Mouse (Mus musculus): ENCODE measurements around the gene Cnr1. TPM values are rescaled to one million over a fixed set of nuclear protein-coding genes. Genes with fewer than 3 reads are reported as not detected.
A peak's percentile ranks its signal among the peaks of the same experiment; 100 is the strongest.

The Cnr1 gene
- total and polyA plus RNA-seq, 2 experiments from 2014 or later = 35.3 to 112 TPM

GRCm38 (mm10) chr4:33957398-33957797 lies 33.0 kb downstream of the Cnr1 start:
- Histone ChIP-seq H3K4me1 (ENCODE audit: insufficient read depth, low read length) (no peaks in the 10 kb centered on the region), H3K27me3 (ENCODE audit: insufficient read depth, low read length) (no peaks in the 10 kb centered on the region), H3K9me3 (ENCODE audit: low read length) (no peaks in the 10 kb centered on the region), H3K36me3 (ENCODE audit: insufficient read depth, low read length) (no peaks in the 10 kb centered on the region), H3K27ac (no peak overlapping the region), H3K4me2 (ENCODE audit: low read depth, low read length) (no peak overlapping the region), H3K9ac (replicated peaks; ENCODE audit: low read length) (no peak overlapping the region), H3K4me3 (ENCODE audit: low read length) (no peak overlapping the region)
- no peak for TF ChIP-seq CTCF (IDR thresholded peaks at IDR 0.05; ENCODE audit: low read depth)
- DNase-seq (ENCODE audit: low spot score) = no peak
- ATAC-seq = no peak
- WGBS = 79% methylated on average over 3 of the region's 3 CpGs

GRCm38 (mm10) chr4:33958515-33958914 lies 34.1 kb downstream of the Cnr1 start:
- 72% methylated on average over 3 of the region's 3 CpGs for WGBS
- no peak for TF ChIP-seq CTCF (IDR thresholded peaks at IDR 0.05; ENCODE audit: low read depth)
- DNase-seq (ENCODE audit: low spot score) = no peak
- Histone ChIP-seq H3K9me3 (ENCODE audit: low read length) (no peaks in the 10 kb centered on the region), H3K9ac (replicated peaks; ENCODE audit: low read length) (no peak overlapping the region), H3K4me1 (ENCODE audit: insufficient read depth, low read length) (no peaks in the 10 kb centered on the region), H3K36me3 (ENCODE audit: insufficient read depth, low read length) (no peaks in the 10 kb centered on the region), H3K4me3 (ENCODE audit: low read length) (no peak overlapping the region), H3K4me2 (ENCODE audit: low read depth, low read length) (no peak overlapping the region), H3K27ac (no peak overlapping the region), H3K27me3 (ENCODE audit: insufficient read depth, low read length) (no peaks in the 10 kb centered on the region)
- ATAC-seq = no peak

- Histone ChIP-seq H3K9ac (replicated peaks; ENCODE audit: low read length) (no peak overlapping the region), H3K4me3 (ENCODE audit: low read length) (no peak overlapping the region), H3K4me1 (ENCODE audit: insufficient read depth, low read length) (no peaks in the 10 kb centered on the region), H3K27me3 (ENCODE audit: insufficient read depth, low read length) (no peaks in the 10 kb centered on the region), H3K9me3 (ENCODE audit: low read length) (no peaks in the 10 kb centered on the region), H3K27ac (no peak overlapping the region), H3K36me3 (ENCODE audit: insufficient read depth, low read length) (no peaks in the 10 kb centered on the region), H3K4me2 (ENCODE audit: low read depth, low read length) (no peak overlapping the region)
- DNase-seq (ENCODE audit: low spot score) = peak; percentile 9
- no peak for TF ChIP-seq CTCF (IDR thresholded peaks at IDR 0.05; ENCODE audit: low read depth)
- no peak for ATAC-seq
- 73% methylated on average over 6 of the region's 6 CpGs for WGBS
Observed at GRCm38 (mm10) chr4:33959841-33960240, 35.4 kb downstream of the Cnr1 start.

GRCm38 (mm10) chr4:33970726-33971125 lies 46.3 kb downstream of the Cnr1 start:
- no peaks in the 10 kb centered on the region for H3K36me3 ChIP-seq (ENCODE audit: insufficient read depth, low read length)
- WGBS = 78% methylated on average over 3 of the region's 3 CpGs
- H3K27me3 ChIP-seq (ENCODE audit: insufficient read depth, low read length) = no peaks in the 10 kb centered on the region
- no peak for TF ChIP-seq CTCF (IDR thresholded peaks at IDR 0.05; ENCODE audit: low read depth)
- DNase-seq (ENCODE audit: low spot score) (no peak), ATAC-seq (no peak)
- no peak overlapping the region for H3K27ac ChIP-seq
- H3K9ac ChIP-seq (replicated peaks; ENCODE audit: low read length) = no peak overlapping the region
- H3K4me1 ChIP-seq (ENCODE audit: insufficient read depth, low read length) = no peaks in the 10 kb centered on the region
- H3K4me3 ChIP-seq (ENCODE audit: low read length) = no peak overlapping the region
- no peaks in the 10 kb centered on the region for H3K9me3 ChIP-seq (ENCODE audit: low read length)
- H3K4me2 ChIP-seq (ENCODE audit: low read depth, low read length) = no peak overlapping the region

GRCm38 (mm10) chr4:33988466-33989089 lies 64.2 kb downstream of the Cnr1 start:
- H3K27ac ChIP-seq = no peak overlapping the region
- no peak overlapping the region for H3K4me3 ChIP-seq (ENCODE audit: low read length)
- WGBS = 87% methylated on average over 5 of the region's 5 CpGs
- no peaks in the 10 kb centered on the region for H3K27me3 ChIP-seq (ENCODE audit: insufficient read depth, low read length)
- H3K36me3 ChIP-seq (ENCODE audit: insufficient read depth, low read length) = no peaks in the 10 kb centered on the region
- DNase-seq (ENCODE audit: low spot score) (no peak), ATAC-seq (no peak)
- no peak for TF ChIP-seq CTCF (IDR thresholded peaks at IDR 0.05; ENCODE audit: low read depth)
- no peak overlapping the region for H3K4me2 ChIP-seq (ENCODE audit: low read depth, low read length)
- no peaks in the 10 kb centered on the region for H3K4me1 ChIP-seq (ENCODE audit: insufficient read depth, low read length)
- no peaks in the 10 kb centered on the region for H3K9me3 ChIP-seq (ENCODE audit: low read length)
- H3K9ac ChIP-seq (replicated peaks; ENCODE audit: low read length) = no peak overlapping the region

GRCm38 (mm10) chr4:33992687-33993086 lies 68.3 kb downstream of the Cnr1 start:
- DNase-seq (ENCODE audit: low spot score) (peak; percentile 4), ATAC-seq (no peak)
- no peak overlapping the region for H3K4me3 ChIP-seq (ENCODE audit: low read length)
- no peak for TF ChIP-seq CTCF (IDR thresholded peaks at IDR 0.05; ENCODE audit: low read depth)
- no peaks in the 10 kb centered on the region for H3K36me3 ChIP-seq (ENCODE audit: insufficient read depth, low read length)
- WGBS = 33% methylated on average over 3 of the region's 3 CpGs
- no peak overlapping the region for H3K9ac ChIP-seq (replicated peaks; ENCODE audit: low read length)
- no peak overlapping the region for H3K27ac ChIP-seq
- no peaks in the 10 kb centered on the region for H3K27me3 ChIP-seq (ENCODE audit: insufficient read depth, low read length)
- no peaks in the 10 kb centered on the region for H3K9me3 ChIP-seq (ENCODE audit: low read length)
- no peak overlapping the region for H3K4me2 ChIP-seq (ENCODE audit: low read depth, low read length)
- H3K4me1 ChIP-seq (ENCODE audit: insufficient read depth, low read length) = no peaks in the 10 kb centered on the region

GRCm38 (mm10) chr4:33996382-33996781 lies 72.0 kb downstream of the Cnr1 start:
- H3K36me3 ChIP-seq (ENCODE audit: insufficient read depth, low read length) = no peaks in the 10 kb centered on the region
- no peak overlapping the region for H3K9ac ChIP-seq (replicated peaks; ENCODE audit: low read length)
- no peak overlapping the region for H3K4me2 ChIP-seq (ENCODE audit: low read depth, low read length)
- ATAC-seq = no peak
- no peak for DNase-seq (ENCODE audit: low spot score)
- H3K27ac ChIP-seq = no peak overlapping the region
- no peak for TF ChIP-seq CTCF (IDR thresholded peaks at IDR 0.05; ENCODE audit: low read depth)
- H3K4me1 ChIP-seq (ENCODE audit: insufficient read depth, low read length) = no peaks in the 10 kb centered on the region
- H3K9me3 ChIP-seq (ENCODE audit: low read length) = no peaks in the 10 kb centered on the region
- no peaks in the 10 kb centered on the region for H3K27me3 ChIP-seq (ENCODE audit: insufficient read depth, low read length)
- H3K4me3 ChIP-seq (ENCODE audit: low read length) = no peak overlapping the region

Other genes starting within 250 kb of the Cnr1 start
- gene Spaca1, start 125.6 kb downstream of the Cnr1 start, total RNA-seq (2014; rRNA removed) = 0.22 and 0.42 TPM in 2 replicates
- 1.4 TPM in 2 replicates for gene Spaca1, start 125.6 kb downstream of the Cnr1 start, polyA plus RNA-seq (2015; fragmentation: Nextera tagmentation; extraction: Ambion mirVana)

All from hindbrain, postnatal 0 days (tissue).